Mouse (Mus musculus) MEL (cell line): ENCODE results near the gene Acrbp. TPM values are rescaled to one million over a fixed set of nuclear protein-coding genes. Genes with fewer than 3 reads are reported as not detected.
A peak's percentile ranks its signal among the peaks of the same experiment; 100 is the strongest.

Experiments
- DNase-seq: peaks from one replicate; pipeline ENCODE4 v3.0.0; 2011; ENCODE audit warnings: low read depth, low spot score
- H3K27ac ChIP-seq: 2 replicates; pipeline ENCODE4 v1.5.1; 2012; ENCODE audit warnings: low read depth, mild to moderate bottlenecking, control low read depth, low read length, moderate library complexity; ENCODE audit not compliant: control insufficient read depth
- H3K27me3 ChIP-seq, 2 experiments: fragments of 150-350 bp in 1 of 2; sonication (generic) in 1 of 2; 2 replicates each; pipeline ENCODE4 v1.6.1; 2012; ENCODE audit warnings: low read length in 2 of 2, mild to moderate bottlenecking in 2 of 2, improper control_type of control experiment in 1 of 2, moderate library complexity in 1 of 2; ENCODE audit not compliant: insufficient read depth in 2 of 2, control insufficient read depth in 1 of 2
- H3K36me3 ChIP-seq, 2 experiments: 2 replicates each; pipeline ENCODE4 v1.6.1; 2012 to 2014; ENCODE audit warnings: low read length in 2 of 2, improper control_type of control experiment in 1 of 2, inconsistent platforms in 1 of 2, mild to moderate bottlenecking in 1 of 2; ENCODE audit not compliant: insufficient read depth in 2 of 2, control insufficient read depth in 1 of 2
- H3K4me1 ChIP-seq, 2 experiments: fragments of 150-350 bp in 1 of 2; sonication (generic) in 1 of 2; 2 replicates each; pipeline ENCODE4 v1.6.1; 2012; ENCODE audit warnings: low read length in 2 of 2, improper control_type of control experiment in 1 of 2, mild to moderate bottlenecking in 1 of 2; ENCODE audit not compliant: insufficient read depth in 2 of 2, control insufficient read depth in 1 of 2
- H3K4me3 ChIP-seq, 2 experiments: fragments of 150-350 bp in 1 of 2; sonication (generic) in 1 of 2; 2 replicates each; pipeline ENCODE4 v1.5.1; 2012; ENCODE audit warnings: low read depth in 2 of 2, low read length in 2 of 2, mild to moderate bottlenecking in 2 of 2, moderate library complexity in 2 of 2, control low read depth in 1 of 2, improper control_type of control experiment in 1 of 2; ENCODE audit not compliant: control insufficient read depth in 1 of 2, insufficient read depth in 1 of 2
- H3K79me2 ChIP-seq: 2 replicates; pipeline ENCODE4 v1.6.1; 2012; ENCODE audit warnings: mild to moderate bottlenecking, low read length, moderate library complexity; ENCODE audit not compliant: control insufficient read depth, poor library complexity, insufficient read depth
- H3K9ac ChIP-seq: 2 replicates; pipeline ENCODE4 v1.6.1; 2012; ENCODE audit warnings: low read depth, mild to moderate bottlenecking, control low read depth, low read length, moderate library complexity; ENCODE audit not compliant: control insufficient read depth, poor library complexity, severe bottlenecking
- H3K9me3 ChIP-seq: fragments of 150-350 bp; sonication (generic); replicated peaks from 2 replicates; pipeline ENCODE4 v1.6.1; 2012; ENCODE audit warnings: mild to moderate bottlenecking, low read length, improper control_type of control experiment, moderate library complexity; ENCODE audit not compliant: insufficient read depth
- BHLHE40 ChIP-seq: IDR thresholded peaks from 2 replicates; pipeline ENCODE4 v1.6.1; 2012; ENCODE audit warnings: low read depth, mild to moderate bottlenecking, inconsistent platforms, low read length, improper control_type of control experiment, borderline replicate concordance
- CHD1 ChIP-seq: IDR thresholded peaks from 2 replicates; pipeline ENCODE4 v1.6.1; 2012; ENCODE audit warnings: low read depth, mild to moderate bottlenecking, inconsistent platforms, low read length, improper control_type of control experiment
- CHD2 ChIP-seq: IDR thresholded peaks from 2 replicates; pipeline ENCODE4 v1.6.1; 2011; ENCODE audit warnings: low read length, improper control_type of control experiment
- CTCF ChIP-seq, 3 experiments: IDR thresholded peaks in 2 of 3; conservative IDR thresholded peaks in 1 of 3; 2 replicates each; pipeline ENCODE4 v1.5.1; 2011 to 2012; ENCODE audit warnings: low read length in 3 of 3, low read depth in 2 of 3, mild to moderate bottlenecking in 2 of 3, improper control_type of control experiment in 1 of 3, inconsistent platforms in 1 of 3, mixed read lengths in 1 of 3, moderate library complexity in 1 of 3; ENCODE audit not compliant: control insufficient read depth in 1 of 3, insufficient read depth in 1 of 3, poor library complexity in 1 of 3, severe bottlenecking in 1 of 3
- E2F4 ChIP-seq: IDR thresholded peaks from 2 replicates; pipeline ENCODE4 v1.6.1; 2011; ENCODE audit warnings: low read depth, low read length, improper control_type of control experiment, borderline replicate concordance
- ELF1 ChIP-seq: IDR thresholded peaks from 2 replicates; pipeline ENCODE4 v1.6.1; 2014; ENCODE audit warnings: low read depth, mild to moderate bottlenecking, inconsistent platforms, low read length, improper control_type of control experiment, moderate library complexity
- EP300 ChIP-seq, 2 experiments: IDR thresholded peaks; 2 replicates each; pipeline ENCODE4 v1.6.1; 2011; ENCODE audit warnings: improper control_type of control experiment in 2 of 2, low read length in 2 of 2, low read depth in 1 of 2, mild to moderate bottlenecking in 1 of 2
- ETS1 ChIP-seq: IDR thresholded peaks from 2 replicates; pipeline ENCODE4 v1.6.1; 2012; ENCODE audit warnings: low read depth, mild to moderate bottlenecking, inconsistent platforms, low read length, improper control_type of control experiment, moderate library complexity
- GATA1 ChIP-seq: IDR thresholded peaks from 2 replicates; pipeline ENCODE4 v1.6.1; 2011; ENCODE audit warnings: low read depth, low read length, improper control_type of control experiment
- HCFC1 ChIP-seq: IDR thresholded peaks from 2 replicates; pipeline ENCODE4 v1.6.1; 2012; ENCODE audit warnings: low read depth, mild to moderate bottlenecking, inconsistent platforms, low read length, improper control_type of control experiment, moderate library complexity
- JUND ChIP-seq: IDR thresholded peaks from 2 replicates; pipeline ENCODE4 v1.6.1; 2011; ENCODE audit warnings: low read depth, mild to moderate bottlenecking, improper control_type of control experiment, low read length
- KAT2A ChIP-seq: conservative IDR thresholded peaks from 2 replicates; pipeline ENCODE4 v1.6.1; 2012; ENCODE audit warnings: low read depth, low read length, improper control_type of control experiment, inconsistent platforms
- MAFK ChIP-seq: IDR thresholded peaks from 2 replicates; pipeline ENCODE4 v1.6.1; 2011; ENCODE audit warnings: low read depth, mild to moderate bottlenecking, low read length, improper control_type of control experiment, borderline replicate concordance
- MAX ChIP-seq: IDR thresholded peaks from 2 replicates; pipeline ENCODE4 v1.6.1; 2011; ENCODE audit warnings: low read length, improper control_type of control experiment
- MAZ ChIP-seq: IDR thresholded peaks from 2 replicates; pipeline ENCODE4 v1.6.1; 2012; ENCODE audit warnings: low read depth, mild to moderate bottlenecking, inconsistent platforms, low read length, improper control_type of control experiment
- MEF2A ChIP-seq: IDR thresholded peaks from 2 replicates; pipeline ENCODE4 v1.6.1; 2014; ENCODE audit warnings: low read depth, mild to moderate bottlenecking, inconsistent platforms, low read length, improper control_type of control experiment; ENCODE audit not compliant: poor library complexity, insufficient replicate concordance, severe bottlenecking; ENCODE audit errors: extremely low read depth
- MXI1 ChIP-seq: IDR thresholded peaks from 2 replicates; pipeline ENCODE4 v1.6.1; 2011; ENCODE audit warnings: mild to moderate bottlenecking, low read depth, low read length, improper control_type of control experiment
- MYB ChIP-seq: IDR thresholded peaks from 2 replicates; pipeline ENCODE4 v1.6.1; 2011; ENCODE audit warnings: mild to moderate bottlenecking, low read depth, low read length, improper control_type of control experiment
- MYC ChIP-seq: IDR thresholded peaks from 2 replicates; pipeline ENCODE4 v1.6.1; 2011; ENCODE audit warnings: low read depth, mild to moderate bottlenecking, low read length, improper control_type of control experiment, moderate library complexity
- NELFE ChIP-seq: IDR thresholded peaks from 2 replicates; pipeline ENCODE4 v1.6.1; 2011; ENCODE audit warnings: low read depth, low read length, improper control_type of control experiment
- NRF1 ChIP-seq: IDR thresholded peaks from 2 replicates; pipeline ENCODE4 v1.6.1; 2014; ENCODE audit warnings: low read depth, mild to moderate bottlenecking, inconsistent platforms, low read length, improper control_type of control experiment, moderate library complexity; ENCODE audit not compliant: poor library complexity, insufficient read depth, severe bottlenecking
- POLR2A ChIP-seq, 2 experiments: IDR thresholded peaks; 2 replicates each; pipeline ENCODE4 v1.6.1; 2011 to 2012; ENCODE audit warnings: low read length in 2 of 2, mild to moderate bottlenecking in 2 of 2, control low read depth in 1 of 2, improper control_type of control experiment in 1 of 2, low read depth in 1 of 2, moderate library complexity in 1 of 2; ENCODE audit not compliant: control insufficient read depth in 1 of 2, insufficient read depth in 1 of 2, poor library complexity in 1 of 2
- POLR2AphosphoS2 ChIP-seq: IDR thresholded peaks from 2 replicates; pipeline ENCODE4 v1.6.1; 2011; ENCODE audit warnings: low read length, improper control_type of control experiment
- POLR2AphosphoS5 ChIP-seq: IDR thresholded peaks from 2 replicates; pipeline ENCODE4 v1.6.1; 2012; ENCODE audit warnings: low read depth, borderline replicate concordance, mild to moderate bottlenecking, inconsistent platforms, low read length, moderate library complexity, mixed read lengths
- RAD21 ChIP-seq: IDR thresholded peaks from 2 replicates; pipeline ENCODE4 v1.6.1; 2011; ENCODE audit warnings: mild to moderate bottlenecking, low read depth, low read length, improper control_type of control experiment
- RCOR1 ChIP-seq: IDR thresholded peaks from 2 replicates; pipeline ENCODE4 v1.6.1; 2012; ENCODE audit warnings: low read depth, mild to moderate bottlenecking, inconsistent platforms, low read length, improper control_type of control experiment
- SIN3A ChIP-seq: IDR thresholded peaks from 2 replicates; pipeline ENCODE4 v1.6.1; 2012; ENCODE audit warnings: low read length, improper control_type of control experiment, inconsistent platforms
- SMC3 ChIP-seq: IDR thresholded peaks from 2 replicates; pipeline ENCODE4 v1.6.1; 2011; ENCODE audit warnings: low read depth, low read length, improper control_type of control experiment
- TAL1 ChIP-seq: IDR thresholded peaks from 2 replicates; pipeline ENCODE4 v1.6.1; 2012; ENCODE audit warnings: mild to moderate bottlenecking, inconsistent platforms, low read length, moderate library complexity, mixed read lengths
- TBP ChIP-seq: IDR thresholded peaks from 2 replicates; pipeline ENCODE4 v1.8.0; 2011; ENCODE audit warnings: low read depth, low read length, improper control_type of control experiment
- TCF12 ChIP-seq: IDR thresholded peaks from 2 replicates; pipeline ENCODE4 v1.6.1; 2014; ENCODE audit warnings: low read depth, mild to moderate bottlenecking, inconsistent platforms, low read length, improper control_type of control experiment, moderate library complexity
- UBTF ChIP-seq: IDR thresholded peaks from 2 replicates; pipeline ENCODE4 v1.6.1; 2012; ENCODE audit warnings: low read depth, mild to moderate bottlenecking, inconsistent platforms, low read length, improper control_type of control experiment, moderate library complexity, borderline replicate concordance; ENCODE audit not compliant: insufficient read depth
- USF1 ChIP-seq: IDR thresholded peaks from 2 replicates; pipeline ENCODE4 v1.6.1; 2014; ENCODE audit warnings: low read depth, mild to moderate bottlenecking, inconsistent platforms, low read length, improper control_type of control experiment, moderate library complexity
- USF2 ChIP-seq, 2 experiments: IDR thresholded peaks; 2 replicates each; pipeline ENCODE4 v1.6.1; 2011 to 2012; ENCODE audit warnings: improper control_type of control experiment in 2 of 2, low read length in 2 of 2, borderline replicate concordance in 1 of 2, inconsistent platforms in 1 of 2, low read depth in 1 of 2, mild to moderate bottlenecking in 1 of 2; ENCODE audit not compliant: insufficient read depth in 1 of 2
- ZC3H11A ChIP-seq: IDR thresholded peaks from 2 replicates; pipeline ENCODE4 v1.6.1; 2012; ENCODE audit warnings: low read depth, mild to moderate bottlenecking, inconsistent platforms, low read length, improper control_type of control experiment
- ZKSCAN1 ChIP-seq: IDR thresholded peaks from 2 replicates; pipeline ENCODE4 v1.6.1; 2012; ENCODE audit warnings: low read depth, mild to moderate bottlenecking, inconsistent platforms, low read length, improper control_type of control experiment, moderate library complexity
- ZMIZ1 ChIP-seq: IDR thresholded peaks from 2 replicates; pipeline ENCODE4 v1.6.1; 2012; ENCODE audit warnings: low read depth, mild to moderate bottlenecking, inconsistent platforms, low read length, improper control_type of control experiment, moderate library complexity
- ZNF384 ChIP-seq: IDR thresholded peaks from 2 replicates; pipeline ENCODE4 v1.6.1; 2012; ENCODE audit warnings: low read depth, mild to moderate bottlenecking, inconsistent platforms, low read length, improper control_type of control experiment
- polyA plus RNA-seq, 2 experiments: library from polyadenylated mRNA; stranded (reverse) in 1 of 2; unstranded in 1 of 2; fragments of >175 nt in 1 of 2; fragments of >200 nt in 1 of 2; gene quantifications; 2 replicates each; pipeline versions ENCODE4 v1.2.1 to v1.2.4; 2012; ENCODE audit warnings: low replicate concordance in 2 of 2, low read depth in 1 of 2; ENCODE audit not compliant: insufficient read length in 2 of 2, insufficient read depth in 1 of 2, missing spikeins in 1 of 2
- total RNA-seq: library from RNA; depleted of rRNA; stranded (reverse); fragments of 300-350 nt; gene quantifications from 2 replicates; pipeline ENCODE4 v1.2.3, GENCODE M21; 2012

The Acrbp gene
- total and polyA plus RNA-seq, 3 experiments = 3.3 to 5.3 TPM; not detected in 1

DNA sequence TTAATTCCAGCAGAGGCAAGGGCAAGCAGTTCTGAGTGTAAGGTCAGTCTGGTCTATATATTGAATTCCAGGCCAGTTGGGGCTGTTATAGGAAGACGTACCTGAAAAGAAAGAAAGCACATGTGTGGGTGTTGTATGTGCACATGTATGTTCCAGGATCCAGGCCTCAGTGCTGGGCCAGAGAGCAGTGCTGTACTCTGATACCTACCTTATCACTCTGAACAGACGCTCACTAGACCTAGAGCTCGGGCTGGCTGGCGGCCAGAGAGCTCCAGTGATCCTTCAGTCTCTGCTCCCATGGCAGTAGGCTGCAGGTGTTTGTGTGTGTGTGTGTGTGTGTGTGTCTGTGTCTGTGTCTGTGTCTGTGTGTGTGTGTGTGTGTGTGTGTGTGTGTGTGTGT, 54.7 kb downstream of the Acrbp start:
- DNase-seq = peak; percentile 95
- TF ChIP-seq MYB = no peak
- no peak for TF ChIP-seq TBP
- no peak for TF ChIP-seq KAT2A
- TF ChIP-seq TAL1 = peak; percentile 95
- peak; percentile 97 for TF ChIP-seq TCF12
- TF ChIP-seq CHD1 = no peak
- no peak for TF ChIP-seq CTCF (IDR thresholded peaks at IDR 0.05 in 2 of 3, conservative IDR thresholded peaks at IDR 0.05 in 1 of 3; ENCODE audit: control insufficient read depth in 1 of 3, insufficient read depth in 1 of 3, low read depth in 2 of 3, low read length in 3 of 3, poor library complexity in 1 of 3, severe bottlenecking in 1 of 3)
- TF ChIP-seq JUND = no peak
- TF ChIP-seq CHD2 = no peak
- TF ChIP-seq BHLHE40 = 0 out of 2 replicates have a peak, but pooled peaks have one; percentile 48
- no peak for TF ChIP-seq ZNF384
- TF ChIP-seq MYC = peak; percentile 89
- TF ChIP-seq MAX = peak; percentile 86
- no peak; the same call in 1 of the 2 replicates for TF ChIP-seq HCFC1
- TF ChIP-seq RCOR1 = peak; percentile 71
- peak; percentile 73 for TF ChIP-seq SIN3A
- TF ChIP-seq POLR2AphosphoS2 = peak; percentile 33; the same call in 1 of the 2 replicates
- no peak for TF ChIP-seq SMC3
- no peak for TF ChIP-seq NELFE
- no peak for TF ChIP-seq E2F4
- TF ChIP-seq ELF1 = no peak
- TF ChIP-seq MEF2A = no peak
- no peak for TF ChIP-seq POLR2A (IDR thresholded peaks at IDR 0.05; ENCODE audit: control insufficient read depth in 1 of 2, insufficient read depth in 1 of 2, low read depth in 1 of 2, low read length in 2 of 2, poor library complexity in 1 of 2)
- peak; percentile 85 to 86 for TF ChIP-seq EP300 (IDR thresholded peaks at IDR 0.05; ENCODE audit: low read depth in 1 of 2, low read length in 2 of 2)
- no peak for TF ChIP-seq NRF1
- TF ChIP-seq RAD21 = no peak
- TF ChIP-seq ZMIZ1 = no peak
- TF ChIP-seq ZC3H11A = no peak
- TF ChIP-seq MAFK = no peak
- TF ChIP-seq MAZ = no peak
- no peak for TF ChIP-seq ZKSCAN1
- no peak for TF ChIP-seq USF1
- no peak for TF ChIP-seq USF2 (IDR thresholded peaks at IDR 0.05; ENCODE audit: borderline replicate concordance in 1 of 2, insufficient read depth in 1 of 2, low read depth in 1 of 2, low read length in 2 of 2)
- TF ChIP-seq POLR2AphosphoS5 = no peak
- TF ChIP-seq UBTF = no peak
- TF ChIP-seq ETS1 = peak; percentile 83
- TF ChIP-seq GATA1 = peak; percentile 90
- TF ChIP-seq MXI1 = peak; percentile 86

More for the DNA sequence above, 54.7 kb downstream of the Acrbp start:
- Histone ChIP-seq H3K27ac (peak overlapping the region; percentile 78), H3K4me3 (no peak overlapping the region), H3K36me3 (peaks cover 14 to 40% of the 10 kb centered on the region in 2 experiments), H3K79me2 (peaks cover 6% of the 10 kb centered on the region), H3K9me3 (no peaks in the 10 kb centered on the region), H3K27me3 (no peaks in the 10 kb centered on the region), H3K4me1 (peaks cover 2 to 18% of the 10 kb centered on the region in 2 experiments; a peak in 3 of 4 replicates), H3K9ac (no peak overlapping the region)
